Mouse (Mus musculus): Measurements from ENCODE around the gene Arl3.
A peak's percentile ranks its signal among the peaks of the same experiment; 100 is the strongest.

The Arl3 gene

DNA sequence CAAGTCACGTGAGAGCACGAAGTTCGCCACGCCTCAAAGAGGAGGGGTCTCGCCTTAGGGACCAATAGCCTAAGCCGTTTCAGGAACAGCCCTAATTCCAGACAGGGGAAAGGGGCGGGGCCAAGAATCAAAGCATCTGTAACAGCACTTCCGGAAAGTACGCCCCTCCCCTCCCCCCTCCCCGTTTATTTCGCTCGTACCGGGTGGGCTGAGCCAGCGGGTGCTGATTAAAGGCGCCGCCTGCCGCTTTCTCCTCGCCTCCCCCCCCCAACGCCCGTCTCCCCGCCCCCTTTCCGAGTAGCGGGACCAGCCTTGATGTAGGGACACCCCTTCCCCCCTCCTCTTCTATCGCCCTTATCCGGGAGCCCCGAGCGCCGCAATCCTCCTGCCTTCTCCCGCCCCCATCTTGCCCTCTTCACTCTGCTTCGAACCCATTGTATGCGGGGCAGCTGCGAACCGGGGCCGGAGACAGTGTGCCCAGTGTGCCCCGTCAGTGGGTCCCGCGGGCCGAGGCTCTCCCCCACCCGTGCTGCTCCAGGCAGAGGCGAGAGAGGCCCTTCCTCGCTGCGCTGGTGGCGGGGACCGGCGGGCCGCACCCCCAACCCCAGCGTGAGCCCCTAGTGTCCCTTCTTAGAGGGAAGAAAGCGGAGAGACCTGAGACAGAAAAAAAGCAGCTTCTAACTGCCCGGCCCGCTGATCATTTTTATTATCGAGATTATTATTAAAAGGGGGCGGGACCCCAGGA, 73.0 kb downstream of the Arl3 start:
- DNase-seq, result peak; percentile 99

DNA sequence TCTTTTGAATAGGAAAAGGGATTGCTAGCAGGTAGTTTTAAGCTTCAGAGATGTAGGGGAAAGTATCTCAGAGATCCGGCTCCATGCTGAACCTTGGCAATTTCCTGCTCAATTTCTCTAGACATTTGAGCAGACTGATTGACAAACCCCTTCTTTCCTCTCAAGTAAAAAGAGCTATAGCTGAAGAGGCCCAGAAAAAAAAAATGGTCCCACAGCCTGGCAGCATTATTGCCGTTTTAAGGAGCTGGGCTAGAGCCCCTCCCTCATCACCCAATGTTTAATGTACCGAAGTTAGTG, 73.5 kb downstream of the Arl3 start:
- DNase-seq, result no peak

DNA sequence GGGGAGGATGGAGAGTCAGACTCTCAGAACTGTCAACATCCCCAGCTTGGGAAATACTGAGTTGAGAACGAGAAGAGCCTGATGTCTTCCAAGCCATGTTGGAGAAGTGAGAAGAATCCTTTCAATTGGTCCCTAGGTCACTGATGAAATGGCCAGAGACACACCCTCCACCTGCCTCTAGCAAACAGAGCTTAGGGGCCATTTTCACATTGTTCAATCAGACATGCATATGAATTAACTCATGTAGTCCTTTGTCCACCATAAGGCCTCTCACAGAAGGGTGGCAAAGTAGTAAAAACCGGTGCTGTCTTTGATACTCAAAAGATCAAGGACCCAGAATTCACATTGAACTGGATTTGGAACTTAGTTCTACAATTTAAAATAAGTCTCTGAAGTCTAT, 75.8 kb downstream of the Arl3 start:
- no peak for DNase-seq

DNA sequence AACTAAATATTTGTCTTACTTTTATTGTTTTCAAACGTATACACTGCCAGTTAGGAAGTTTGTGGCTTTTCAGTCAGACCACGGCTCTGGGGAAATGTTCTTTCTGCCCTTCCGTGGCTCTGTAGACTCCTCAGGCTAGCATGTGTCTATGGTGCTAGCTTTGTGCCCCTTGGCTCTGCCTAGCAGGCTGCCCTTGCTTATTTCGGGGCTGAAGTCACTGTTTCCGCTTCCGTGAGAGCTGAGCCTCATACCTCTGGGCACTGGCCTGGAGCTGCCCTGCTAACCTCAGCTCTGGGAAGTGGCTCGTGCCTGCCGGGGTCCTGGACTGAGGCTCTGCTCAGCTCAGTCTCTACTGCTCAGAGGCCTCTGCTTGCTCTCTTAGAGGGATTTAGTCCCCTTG, 77.9 kb downstream of the Arl3 start:
- DNase-seq, result no peak

DNA sequence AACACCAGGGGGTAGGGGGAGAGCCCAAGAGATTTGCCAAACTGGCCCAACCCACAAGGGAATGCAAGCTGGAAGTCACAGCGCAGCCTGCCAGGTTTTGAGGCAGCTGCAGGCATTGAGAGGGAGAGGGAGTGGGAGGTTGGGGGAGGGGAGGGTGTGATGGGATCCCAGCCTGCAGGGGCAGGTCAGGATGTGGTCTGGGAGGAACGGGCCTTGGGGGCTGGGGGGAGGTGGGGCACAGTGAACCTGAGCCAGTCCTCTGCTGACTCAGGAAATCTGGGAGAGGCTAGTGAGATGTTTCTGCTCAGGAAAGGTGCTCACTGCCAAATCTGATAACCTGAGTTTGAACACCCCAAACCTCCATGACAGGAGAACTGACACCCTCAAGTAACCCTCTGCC, 82.4 kb downstream of the Arl3 start:
- no peak for DNase-seq

DNA sequence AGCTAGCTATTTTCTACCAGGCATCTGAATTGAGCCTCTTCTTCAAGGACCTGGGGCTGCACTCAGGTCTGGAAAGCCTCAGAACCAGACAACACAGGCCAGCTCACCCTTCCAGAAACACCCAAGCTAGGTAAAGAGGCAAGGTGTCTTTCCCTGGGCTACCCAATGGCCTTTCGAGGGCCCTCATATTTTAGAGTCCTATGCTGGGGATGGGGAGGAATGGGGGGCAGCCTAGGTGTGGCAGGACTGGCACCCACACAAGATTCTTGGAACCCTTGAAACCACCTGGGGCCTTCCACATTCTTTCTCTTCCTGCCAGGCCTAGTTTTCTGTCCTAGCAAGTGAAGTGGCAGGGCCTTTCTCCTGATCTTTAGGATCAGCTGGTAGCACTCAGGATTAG, 83.5 kb downstream of the Arl3 start:
- no peak for DNase-seq

DNA sequence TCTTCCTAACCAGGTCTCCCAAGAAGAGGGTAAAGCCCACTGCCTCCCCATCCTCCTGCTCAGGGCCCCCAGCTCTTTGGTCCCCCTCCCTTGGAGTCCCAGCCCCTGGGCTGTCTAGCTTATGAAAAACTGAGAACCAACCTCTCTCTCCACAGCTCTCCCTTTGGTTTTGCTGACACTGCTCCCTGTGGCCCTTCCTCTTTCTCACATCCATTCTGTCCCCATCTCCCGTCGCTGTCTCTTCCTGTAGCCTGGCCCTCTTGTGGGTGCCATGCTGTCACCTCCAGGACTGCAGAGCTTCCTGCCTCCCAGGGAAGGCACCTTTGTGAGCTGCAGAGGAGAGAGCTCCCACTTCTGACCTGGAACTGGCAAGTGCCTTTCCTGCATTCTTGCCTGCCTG, 86.3 kb downstream of the Arl3 start:
- no peak for DNase-seq

DNA sequence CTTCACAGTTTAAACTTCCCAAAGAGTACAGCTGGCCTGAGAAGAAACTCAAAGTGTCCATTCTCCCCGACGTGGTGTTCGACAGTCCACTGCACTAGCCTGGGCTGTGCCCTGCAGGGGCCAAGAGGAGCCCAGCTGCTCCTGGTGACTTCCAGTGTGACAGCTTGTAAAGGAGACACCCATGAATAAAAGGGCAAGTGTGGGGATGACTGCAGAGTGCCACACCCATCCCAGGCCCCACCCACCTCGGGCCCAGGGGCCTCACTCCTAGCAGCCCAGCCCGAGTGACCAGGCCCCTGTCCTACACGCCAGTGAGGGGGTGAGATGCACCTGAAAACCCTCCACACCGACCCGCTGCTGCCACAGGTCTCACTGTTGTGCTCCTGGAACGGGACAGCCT, 87.2 kb downstream of the Arl3 start:
- DNase-seq, result no peak

DNA sequence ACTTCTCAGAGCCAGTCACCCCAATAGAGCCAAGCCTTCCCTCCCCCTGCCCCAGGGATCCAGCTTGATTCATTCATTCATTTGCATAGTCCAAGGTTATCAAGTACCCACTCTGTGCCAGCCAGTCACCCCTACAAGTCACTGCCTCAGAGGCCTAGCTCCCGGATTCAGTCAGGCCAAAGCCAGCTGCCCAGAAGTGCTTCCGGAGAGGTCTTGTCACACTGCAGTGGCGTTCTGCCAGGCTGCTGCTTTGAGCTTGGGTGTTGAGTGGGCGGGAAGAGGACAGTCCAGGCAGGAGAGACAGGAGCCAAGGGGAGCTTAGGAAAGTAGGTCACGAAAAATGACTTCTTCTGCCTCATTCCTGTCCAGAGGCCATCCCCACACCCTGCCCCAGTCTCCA, 88.5 kb downstream of the Arl3 start:
- DNase-seq, result peak; percentile 84 to 91

DNA sequence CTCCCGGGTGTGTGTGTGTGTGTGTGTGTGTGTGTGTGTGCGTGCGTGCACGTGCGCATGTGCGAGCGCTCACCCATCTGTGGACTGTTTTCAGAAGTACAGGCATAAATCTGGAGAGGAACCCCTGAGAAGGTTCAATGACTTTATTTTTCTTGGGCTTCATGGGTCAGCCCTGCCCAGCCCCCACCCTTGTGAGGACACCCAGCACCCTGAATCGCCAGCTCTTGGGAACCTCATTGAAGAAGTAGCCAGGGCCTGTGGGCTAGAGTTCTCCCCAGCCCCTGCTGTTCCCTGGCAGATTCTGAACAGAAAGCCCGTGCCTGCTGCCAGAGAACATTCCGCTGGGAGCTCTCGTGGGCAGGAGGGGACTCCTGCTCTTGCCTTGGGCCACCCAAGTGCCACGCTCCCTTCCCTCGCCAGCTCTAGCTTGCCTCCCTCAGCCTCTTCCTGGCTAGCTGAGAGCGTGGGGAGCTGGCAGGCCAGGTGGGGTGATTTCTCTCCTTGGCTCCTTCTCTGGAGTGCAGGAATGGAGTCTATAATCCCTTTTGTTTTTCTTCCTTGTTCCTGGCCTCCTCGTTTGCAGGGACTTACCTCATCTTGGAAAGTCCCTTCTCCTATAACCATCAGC, 89.2 kb downstream of the Arl3 start:
- DNase-seq, result peak in 1 of 2 experiments; percentile 72

DNA sequence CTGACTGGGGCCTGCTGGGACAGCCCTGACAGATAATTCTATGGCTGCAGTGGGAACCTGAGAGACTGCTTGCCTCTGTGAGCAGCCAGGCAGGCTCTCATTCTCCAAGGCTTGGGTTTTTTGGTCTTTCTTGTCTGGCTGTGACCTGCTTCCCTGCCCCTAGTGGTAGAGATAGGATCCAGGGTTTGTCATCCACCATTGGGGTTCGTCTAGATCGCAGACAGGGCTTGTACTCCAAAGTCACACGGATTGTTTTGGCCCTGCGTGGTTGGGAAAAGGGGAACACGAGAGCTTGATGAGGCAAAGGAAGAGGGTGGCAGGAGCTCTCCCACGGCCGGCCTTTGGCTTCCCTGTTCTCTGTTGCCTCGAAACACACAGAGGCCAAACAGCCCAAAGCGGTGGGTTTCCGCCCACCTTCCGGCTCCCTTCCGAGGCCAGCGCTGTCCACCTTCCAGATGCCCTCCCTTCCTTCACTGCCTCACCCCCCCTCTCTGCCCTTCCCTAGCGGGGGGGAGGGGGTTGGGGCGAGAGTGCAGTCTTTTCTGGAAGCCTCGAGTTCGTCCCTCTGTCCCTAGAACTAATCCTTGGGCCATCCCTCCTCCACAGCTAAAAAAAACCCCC, 90.0 kb downstream of the Arl3 start:
- no peak for DNase-seq

DNA sequence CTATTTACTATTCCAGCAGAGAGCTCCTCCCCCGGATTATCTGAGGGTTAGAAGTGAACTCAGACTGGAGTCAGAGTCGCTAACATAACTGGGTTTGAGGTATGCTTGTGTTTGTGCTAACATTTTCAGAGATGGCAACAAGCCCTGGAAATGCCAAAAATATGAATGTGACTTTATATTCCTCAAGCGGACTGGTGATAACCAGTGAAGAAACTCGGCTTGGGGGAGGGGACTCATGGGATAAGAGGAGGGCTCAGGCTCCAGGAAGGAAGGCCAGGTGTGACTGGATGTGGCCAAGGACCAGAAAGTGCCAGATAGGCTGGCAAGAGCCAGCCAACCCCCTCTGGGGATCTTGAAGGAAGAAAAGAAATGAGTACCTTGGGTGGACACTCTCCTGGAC, 91.2 kb downstream of the Arl3 start:
- no peak for DNase-seq

DNA sequence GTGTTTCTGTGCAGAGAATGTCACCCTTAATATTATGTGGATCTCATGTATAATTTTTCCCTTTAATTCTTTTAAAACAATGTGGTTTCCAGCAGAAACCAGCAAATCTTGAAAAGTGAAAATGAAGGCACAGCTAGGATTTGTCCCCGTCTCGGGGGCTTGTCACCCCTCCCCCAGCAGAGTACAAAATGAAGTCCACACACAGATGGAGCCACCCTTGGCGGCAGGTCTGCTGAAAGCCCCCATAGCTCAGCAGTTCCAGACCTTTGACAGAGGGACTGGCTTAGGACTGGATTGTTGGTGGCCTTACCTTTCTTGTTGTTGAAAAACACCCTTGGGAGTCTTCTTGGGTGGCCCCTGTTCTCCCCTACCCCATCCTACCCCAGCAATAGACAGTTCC, 91.6 kb downstream of the Arl3 start:
- DNase-seq, result no peak
